Mouse (Mus musculus): ENCODE results near the gene Foxo1. TPM values are rescaled to one million over a fixed set of nuclear protein-coding genes. Genes with fewer than 3 reads are reported as not detected.

Foxo1 gene
- polyA plus RNA-seq, 1 experiment from 2014 or later, result 6.5 TPM

DNA sequence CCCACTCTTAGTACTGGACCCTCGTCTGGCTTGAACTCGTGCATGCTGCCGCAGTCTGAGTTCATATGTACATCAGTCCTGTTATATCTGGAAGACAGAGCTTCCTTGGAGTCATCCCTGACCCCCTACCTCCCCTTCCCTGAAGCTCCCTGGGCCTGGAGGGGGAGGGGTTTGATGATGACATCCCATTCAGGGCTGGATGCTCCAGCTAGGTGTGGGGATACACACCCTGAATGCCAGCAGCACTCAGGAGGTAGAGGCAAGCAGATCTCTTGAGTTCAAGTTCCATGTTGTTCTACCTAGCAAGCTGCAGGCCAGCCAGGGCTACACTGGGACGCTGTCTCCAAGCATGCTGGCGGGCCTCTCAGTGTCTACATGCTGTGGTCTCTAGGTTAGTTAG, 56.9 kb downstream of the Foxo1 start:
- peaks cover 9% of the 10 kb centered on the region; the same call in 1 of the 2 replicates for H3K4me1 ChIP-seq
- no peak overlapping the region for H3K27ac ChIP-seq
- H3K4me3 ChIP-seq (replicated peaks), result no peak overlapping the region
- H3K4me2 ChIP-seq, result no peak overlapping the region
- ATAC-seq (ENCODE audit: insufficient read depth, low FRiP score, low read depth), result no peak
- H3K9me3 ChIP-seq, result no peaks in the 10 kb centered on the region
- no peaks in the 10 kb centered on the region for H3K36me3 ChIP-seq
- no peaks in the 10 kb centered on the region for H3K27me3 ChIP-seq (replicated peaks)
- 93% methylated on average over 5 of the region's 5 CpGs for WGBS
- no peak overlapping the region for H3K9ac ChIP-seq

DNA sequence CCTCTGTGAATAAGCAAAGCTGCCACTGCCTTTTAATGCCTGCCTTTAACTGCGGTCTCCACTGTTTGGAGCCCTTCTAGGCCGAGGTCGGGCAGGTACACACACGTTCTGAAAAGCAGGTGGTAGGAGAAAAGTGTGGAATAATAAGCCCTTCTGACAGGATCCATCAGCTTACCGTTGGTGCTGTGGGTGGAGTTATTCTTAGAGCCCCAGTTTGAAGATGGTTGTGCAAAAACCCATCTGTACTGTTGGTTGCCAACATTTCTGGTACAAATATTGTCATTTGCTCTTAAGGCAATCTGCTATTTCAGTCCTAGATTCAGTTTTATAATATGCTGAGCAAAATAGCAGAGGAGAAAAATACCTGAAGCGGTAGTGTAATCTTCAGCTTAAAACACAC, 58.6 kb downstream of the Foxo1 start:
- Histone ChIP-seq H3K4me1 (peaks cover 9% of the 10 kb centered on the region; the same call in 1 of the 2 replicates), H3K4me2 (no peak overlapping the region), H3K27me3 (replicated peaks) (no peaks in the 10 kb centered on the region), H3K27ac (no peak overlapping the region), H3K36me3 (no peaks in the 10 kb centered on the region), H3K9me3 (no peaks in the 10 kb centered on the region), H3K4me3 (replicated peaks) (no peak overlapping the region), H3K9ac (no peak overlapping the region)
- 62% methylated on average over 6 of the region's 6 CpGs for WGBS
- no peak for ATAC-seq (ENCODE audit: insufficient read depth, low FRiP score, low read depth)

GRCm38 (mm10) chr3:52327146-52327545, 59.0 kb downstream of the Foxo1 start:
- 78% methylated on average over 13 of the region's 13 CpGs for WGBS
- no peak for ATAC-seq (ENCODE audit: insufficient read depth, low FRiP score, low read depth)
- H3K9me3 ChIP-seq, result no peaks in the 10 kb centered on the region
- H3K27me3 ChIP-seq (replicated peaks), result no peaks in the 10 kb centered on the region
- no peak overlapping the region for H3K4me2 ChIP-seq
- H3K36me3 ChIP-seq, result no peaks in the 10 kb centered on the region
- H3K9ac ChIP-seq, result no peak overlapping the region
- peaks cover 7% of the 10 kb centered on the region; the same call in 1 of the 2 replicates for H3K4me1 ChIP-seq
- no peak overlapping the region for H3K27ac ChIP-seq
- H3K4me3 ChIP-seq (replicated peaks), result no peak overlapping the region

GRCm38 (mm10) chr3:52331709-52332108, 63.6 kb downstream of the Foxo1 start:
- no peak overlapping the region for H3K4me3 ChIP-seq (replicated peaks)
- WGBS, result 81% methylated on average over 1 of the region's 1 CpGs
- H3K27me3 ChIP-seq (replicated peaks), result no peaks in the 10 kb centered on the region
- no peaks in the 10 kb centered on the region for H3K9me3 ChIP-seq
- no peaks in the 10 kb centered on the region for H3K4me1 ChIP-seq
- H3K4me2 ChIP-seq, result no peak overlapping the region
- H3K36me3 ChIP-seq, result no peaks in the 10 kb centered on the region
- H3K27ac ChIP-seq, result no peak overlapping the region
- no peak overlapping the region for H3K9ac ChIP-seq
- ATAC-seq (ENCODE audit: insufficient read depth, low FRiP score, low read depth), result no peak

GRCm38 (mm10) chr3:52338761-52339160, 70.6 kb downstream of the Foxo1 start:
- no peak for ATAC-seq (ENCODE audit: insufficient read depth, low FRiP score, low read depth)
- Histone ChIP-seq H3K9ac (no peak overlapping the region), H3K27me3 (replicated peaks) (no peaks in the 10 kb centered on the region), H3K27ac (no peak overlapping the region), H3K4me2 (no peak overlapping the region), H3K36me3 (no peaks in the 10 kb centered on the region), H3K4me1 (peaks cover 9% of the 10 kb centered on the region; the same call in 1 of the 2 replicates), H3K4me3 (replicated peaks) (no peak overlapping the region), H3K9me3 (no peaks in the 10 kb centered on the region)
- 18% methylated on average over 4 of the region's 4 CpGs for WGBS

DNA sequence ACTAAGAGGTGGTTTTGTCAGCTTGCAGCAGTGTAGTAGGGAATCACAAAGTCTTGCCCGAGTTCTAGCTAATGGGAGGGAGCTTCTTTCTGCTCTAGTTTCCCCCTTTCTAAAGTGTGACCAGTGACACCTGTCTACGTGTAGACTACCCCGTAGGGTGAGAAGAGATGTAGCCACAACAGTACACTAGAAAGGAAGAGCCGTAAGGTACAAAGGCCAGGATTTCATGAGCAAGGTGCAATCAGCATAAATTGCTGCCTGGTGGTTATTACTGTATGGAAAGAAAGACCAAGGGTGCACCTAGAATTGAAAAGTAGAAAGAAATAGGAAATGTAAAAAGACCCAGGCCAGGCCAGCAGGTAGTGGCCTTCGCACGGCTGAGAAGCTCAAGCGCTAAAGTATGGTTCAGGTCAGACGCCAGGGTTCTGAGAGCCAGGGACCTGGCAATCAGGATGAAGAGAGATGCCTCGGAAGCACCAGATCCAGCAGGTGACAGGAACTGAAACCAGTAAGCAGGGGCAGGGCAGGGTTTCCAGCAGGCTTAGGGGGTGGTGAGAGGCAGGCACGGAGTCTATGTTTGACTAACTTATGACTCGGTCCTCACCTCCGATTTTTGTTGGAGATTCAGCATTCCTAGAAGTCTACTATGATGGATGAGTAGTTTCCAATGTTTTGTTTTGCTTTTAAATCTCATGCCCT, 72.3 kb downstream of the Foxo1 start:
- no peak overlapping the region for H3K9ac ChIP-seq
- no peak overlapping the region for H3K4me2 ChIP-seq
- H3K27me3 ChIP-seq (replicated peaks), result no peaks in the 10 kb centered on the region
- H3K4me3 ChIP-seq (replicated peaks), result no peak overlapping the region
- no peak for ATAC-seq (ENCODE audit: insufficient read depth, low FRiP score, low read depth)
- WGBS, result 67% methylated on average over 12 of the region's 12 CpGs
- no peaks in the 10 kb centered on the region for H3K9me3 ChIP-seq
- no peak overlapping the region for H3K27ac ChIP-seq
- 0 out of 2 replicates have a peak, but pooled peaks cover 6% of the 10 kb centered on the region for H3K36me3 ChIP-seq
- H3K4me1 ChIP-seq, result peaks cover 9% of the 10 kb centered on the region; the same call in 1 of the 2 replicates

GRCm38 (mm10) chr3:52342226-52342625, 74.1 kb downstream of the Foxo1 start:
- 54% methylated on average over 3 of the region's 3 CpGs for WGBS
- ATAC-seq (ENCODE audit: insufficient read depth, low FRiP score, low read depth), result no peak
- peaks cover 9% of the 10 kb centered on the region; the same call in 1 of the 2 replicates for H3K4me1 ChIP-seq

GRCm38 (mm10) chr3:52342801-52343200, 74.7 kb downstream of the Foxo1 start:
- Histone ChIP-seq H3K36me3 (peaks cover 13% of the 10 kb centered on the region), H3K9me3 (no peaks in the 10 kb centered on the region), H3K27ac (0 out of 2 replicates have a peak overlapping the region, but pooled peaks have one; percentile 6), H3K4me2 (no peak overlapping the region), H3K27me3 (replicated peaks) (no peaks in the 10 kb centered on the region), H3K4me3 (replicated peaks) (no peak overlapping the region), H3K4me1 (peaks cover 9% of the 10 kb centered on the region; the same call in 1 of the 2 replicates), H3K9ac (no peak overlapping the region)
- ATAC-seq (ENCODE audit: insufficient read depth, low FRiP score, low read depth), result no peak
- 35% methylated on average over 3 of the region's 3 CpGs for WGBS

More at GRCm38 (mm10) chr3:52342226-52342625, 74.1 kb downstream of the Foxo1 start:
- H3K9me3 ChIP-seq, result no peaks in the 10 kb centered on the region
- peaks cover 13% of the 10 kb centered on the region for H3K36me3 ChIP-seq
- no peak overlapping the region for H3K27ac ChIP-seq
- H3K4me3 ChIP-seq (replicated peaks), result no peak overlapping the region
- H3K4me2 ChIP-seq, result no peak overlapping the region
- H3K27me3 ChIP-seq (replicated peaks), result no peaks in the 10 kb centered on the region
- H3K9ac ChIP-seq, result no peak overlapping the region

GRCm38 (mm10) chr3:52343270-52344070, 75.3 kb downstream of the Foxo1 start:
- Histone ChIP-seq H3K27ac (no peak overlapping the region), H3K4me2 (no peak overlapping the region), H3K4me3 (replicated peaks) (no peak overlapping the region), H3K27me3 (replicated peaks) (no peaks in the 10 kb centered on the region), H3K9me3 (no peaks in the 10 kb centered on the region), H3K9ac (no peak overlapping the region), H3K36me3 (peaks cover 13% of the 10 kb centered on the region), H3K4me1 (peaks cover 15% of the 10 kb centered on the region; the same call in 1 of the 2 replicates)
- 79% methylated on average over 6 of the region's 6 CpGs for WGBS
- no peak for ATAC-seq (ENCODE audit: insufficient read depth, low FRiP score, low read depth)

- H3K4me2 ChIP-seq, result no peak overlapping the region
- H3K4me1 ChIP-seq, result peaks cover 20% of the 10 kb centered on the region; the same call in 1 of the 2 replicates
- ATAC-seq (ENCODE audit: insufficient read depth, low FRiP score, low read depth), result no peak
- peaks cover 13% of the 10 kb centered on the region for H3K36me3 ChIP-seq
- 96% methylated on average over 11 of the region's 11 CpGs for WGBS
- H3K27ac ChIP-seq, result no peak overlapping the region
- no peak overlapping the region for H3K4me3 ChIP-seq (replicated peaks)
- H3K27me3 ChIP-seq (replicated peaks), result no peaks in the 10 kb centered on the region
- H3K9me3 ChIP-seq, result no peaks in the 10 kb centered on the region
- H3K9ac ChIP-seq, result no peak overlapping the region
These were observed 77.7 kb downstream of the Foxo1 start for GRCm38 (mm10) chr3:52345881-52346280.

DNA sequence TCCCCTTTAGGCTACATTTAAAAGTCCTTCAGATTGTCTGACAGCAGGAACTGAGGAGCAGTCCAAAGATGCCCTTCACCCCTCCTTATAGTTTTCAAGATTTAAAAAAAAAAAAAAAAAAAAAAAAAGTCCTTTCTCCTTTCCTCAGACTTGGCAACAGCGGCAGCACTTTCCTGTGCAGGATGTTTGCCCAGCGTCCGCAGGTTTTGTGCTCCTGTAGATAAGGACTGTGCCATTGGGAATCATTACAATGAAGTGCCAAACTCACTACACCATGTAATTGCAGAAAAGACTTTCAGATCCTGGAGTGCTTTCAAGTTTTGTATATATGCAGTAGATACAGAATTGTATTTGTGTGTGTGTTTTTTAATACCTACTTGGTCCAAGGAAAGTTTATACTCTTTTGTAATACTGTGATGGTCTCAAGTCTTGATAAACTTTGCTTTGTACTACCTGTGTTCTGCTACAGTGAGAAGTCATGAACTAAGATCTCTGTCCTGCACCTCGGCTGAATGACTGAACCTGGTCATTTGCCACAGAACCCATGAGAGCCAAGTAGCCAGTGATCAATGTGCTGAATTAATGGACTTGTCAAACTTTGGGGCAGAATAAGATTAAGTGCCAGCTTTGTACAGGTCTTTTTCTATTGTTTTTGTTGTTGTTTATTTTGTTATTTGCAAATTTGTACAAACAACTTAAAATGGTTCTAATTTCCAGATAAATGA, 79.0 kb downstream of the Foxo1 start:
- Histone ChIP-seq H3K4me1 (peaks cover 20% of the 10 kb centered on the region; the same call in 1 of the 2 replicates), H3K9ac (no peak overlapping the region), H3K9me3 (no peaks in the 10 kb centered on the region), H3K4me3 (replicated peaks) (no peak overlapping the region), H3K36me3 (peaks cover 13% of the 10 kb centered on the region), H3K27ac (no peak overlapping the region), H3K4me2 (no peak overlapping the region), H3K27me3 (replicated peaks) (no peaks in the 10 kb centered on the region)
- ATAC-seq (ENCODE audit: insufficient read depth, low FRiP score, low read depth), result no peak
- WGBS, result 63% methylated on average over 4 of the region's 4 CpGs

Data from stomach, embryonic 15.5 days (tissue).